Mouse (Mus musculus) intestine, embryonic 16.5 days (tissue): ENCODE measurements around the gene Gm7995. TPM values are rescaled to one million over a fixed set of nuclear protein-coding genes. Genes with fewer than 3 reads are reported as not detected.
"Not testable (repeated sequence)": the region's sequence is repeated elsewhere in the genome, so short reads cannot be mapped to it uniquely, and the experiment has no call there.

Experiments used
- ATAC-seq: fragments of 200-750 bp; cut with Nextera tagmentation; 2 replicates; pipeline ENCODE4 v1.8.0; 2017; ENCODE audit warnings: moderate TSS enrichment, moderate library complexity
- H3K27ac ChIP-seq: fragments of 300-500 bp; sonication (generic); 2 replicates; pipeline ENCODE4 v1.5.1; 2014; ENCODE audit warnings: mild to moderate bottlenecking, low read length
- H3K27me3 ChIP-seq: fragments of 300-500 bp; sonication (generic); replicated peaks from 2 replicates; pipeline ENCODE4 v1.6.1; 2014; ENCODE audit warnings: low read length, control low read depth, mixed read lengths; ENCODE audit not compliant: control insufficient read depth, insufficient read depth
- H3K36me3 ChIP-seq: fragments of 300-500 bp; sonication (generic); 2 replicates; pipeline ENCODE4 v1.6.1; 2014; ENCODE audit warnings: low read length, control low read depth; ENCODE audit not compliant: control insufficient read depth, insufficient read depth
- H3K4me1 ChIP-seq: fragments of 300-500 bp; sonication (generic); 2 replicates; pipeline ENCODE4 v1.6.1; 2014; ENCODE audit warnings: low read length, control low read depth, mixed read lengths; ENCODE audit not compliant: control insufficient read depth, insufficient read depth
- H3K4me2 ChIP-seq: fragments of 300-500 bp; sonication (generic); 2 replicates; pipeline ENCODE4 v1.6.1; 2014; ENCODE audit warnings: low read depth, low read length, control low read depth
- H3K4me3 ChIP-seq: fragments of 300-500 bp; sonication (generic); 2 replicates; pipeline ENCODE4 v1.5.1; 2014; ENCODE audit warnings: mild to moderate bottlenecking, low read length
- H3K9ac ChIP-seq: fragments of 300-500 bp; sonication (generic); 2 replicates; pipeline ENCODE4 v1.6.1; 2014; ENCODE audit warnings: low read depth, low read length
- H3K9me3 ChIP-seq: fragments of 300-500 bp; sonication (generic); 2 replicates; pipeline ENCODE4 v1.6.1; 2016; ENCODE audit warnings: low read length, control low read depth; ENCODE audit not compliant: control insufficient read depth
- WGBS: fragments of 180-500 bp; shearing (Covaris S2); extraction: QIAGEN DNeasy Blood & Tissue Kit; methylation state at CpG from one replicate; pipeline ENCODE4 v1.1.7; 2014; 5-methylcytosine and 5-hydroxymethylcytosine counted together
- microRNA-seq: library from miRNA; unstranded; fragments of <30 nt; microRNA quantifications from one replicate; pipeline ENCODE4, GENCODE M21; 2016
- polyA plus RNA-seq: library from polyadenylated mRNA; unstranded; fragments of >200 nt; fragmentation: Nextera tagmentation; extraction: Ambion mirVana; gene quantifications from 2 replicates; pipeline ENCODE4 v1.2.1, GENCODE M21; 2015

Gm7995 gene
- polyA plus RNA-seq = not detected in 2 replicates

DNA sequence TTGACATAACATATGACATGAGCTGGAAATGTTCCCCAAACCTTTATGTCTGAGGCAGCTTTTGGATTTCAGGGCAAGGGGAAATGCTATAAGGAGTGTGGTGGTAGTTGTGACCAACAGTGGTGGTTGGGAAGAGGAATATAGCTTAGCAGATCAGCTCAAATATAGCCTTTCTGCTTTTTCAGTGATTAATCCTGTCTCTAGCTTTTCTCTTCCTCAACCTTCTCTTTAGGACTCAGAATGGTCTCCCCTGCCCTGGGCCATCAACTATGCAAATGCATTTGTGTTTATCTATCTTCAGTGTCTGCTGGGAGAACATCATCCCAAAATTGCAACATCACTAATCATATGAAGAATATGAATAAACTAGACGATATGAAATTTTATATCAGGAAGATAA is at the start of gene Gm7995:
TSS of gene Gm7995 (plus strand) at position 301 of the 400 bp plus-strand sequence.
- WGBS = no CpG with 5 or more reads among the region's 1 CpGs
- not testable (repeated sequence) for H3K4me3 ChIP-seq

DNA sequence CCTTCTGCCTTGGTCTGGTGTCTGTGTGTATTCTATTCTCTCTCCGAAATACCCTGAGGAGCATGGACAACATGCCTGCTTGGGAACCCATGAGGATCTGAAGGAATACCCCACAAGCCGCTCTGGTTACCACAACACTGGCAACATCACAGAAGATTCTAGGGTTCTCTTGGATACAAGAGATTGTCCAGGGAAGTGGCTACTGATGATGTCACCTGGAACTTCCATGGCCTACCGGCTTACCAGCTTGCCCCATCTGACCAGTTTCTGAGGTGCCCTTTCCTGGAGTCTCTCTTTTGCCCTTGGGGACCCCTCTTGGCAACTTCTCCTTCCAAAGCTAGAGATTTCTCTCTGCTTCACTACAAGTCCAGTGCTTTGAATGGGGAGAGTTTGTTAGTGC is 12.8 kb upstream of the Gm7995 start, which contains the start of gene Gm9611:
TSS of gene Gm9611 (minus strand) at position 101 of the 400 bp plus-strand sequence.
- not testable (repeated sequence) for H3K27me3 ChIP-seq, ATAC-seq, H3K9me3 ChIP-seq, H3K36me3 ChIP-seq, H3K4me1 ChIP-seq, H3K9ac ChIP-seq, H3K4me3 ChIP-seq, H3K27ac ChIP-seq, H3K4me2 ChIP-seq
- WGBS = no CpG with 5 or more reads among the region's 3 CpGs

More for the DNA sequence above, at the start of gene Gm7995:
- H3K4me2 ChIP-seq, H3K27me3 ChIP-seq, H3K36me3 ChIP-seq, ATAC-seq, H3K9ac ChIP-seq, H3K27ac ChIP-seq, H3K4me1 ChIP-seq, H3K9me3 ChIP-seq: not testable (repeated sequence)

Small RNAs within 50 kb of the gene (microRNA-seq; reads per million reads assigned to microRNA genes)
- gene Gm25208 = not detected
- gene Gm25892 = not detected

Other genes starting within 250 kb of the Gm7995 start
- gene Gm7951, start 192.8 kb upstream of the Gm7995 start, polyA plus RNA-seq = not detected in 2 replicates
- not detected in 2 replicates for gene Gm17027, start 147.6 kb upstream of the Gm7995 start, polyA plus RNA-seq
- not detected in 2 replicates for gene Gm3573, start 119.4 kb upstream of the Gm7995 start, polyA plus RNA-seq
- not detected in 2 replicates for gene Gm17026, start 50.2 kb upstream of the Gm7995 start, polyA plus RNA-seq
- not detected in 2 replicates for gene Gm9611, start 12.9 kb upstream of the Gm7995 start, polyA plus RNA-seq
- not detected in 2 replicates for gene Gm8005, start 129.5 kb downstream of the Gm7995 start, polyA plus RNA-seq
- not detected in 2 replicates for gene Gm8011, start 153.7 kb downstream of the Gm7995 start, polyA plus RNA-seq
- not detected in 2 replicates for gene Gm8020, start 192.1 kb downstream of the Gm7995 start, polyA plus RNA-seq
- not detected in 2 replicates for gene Gm8024, start 214.1 kb downstream of the Gm7995 start, polyA plus RNA-seq